Mouse (Mus musculus): ENCODE data around the gene Psmb3. TPM values are rescaled to one million over a fixed set of nuclear protein-coding genes. Genes with fewer than 3 reads are reported as not detected.

The Psmb3 gene
- total and polyA plus RNA-seq, 3 experiments: 648 to 914 TPM; not detected in 1

GRCm38 (mm10) chr11:97698741-97699611, 4.2 kb upstream of the Psmb3 start:
- peak; percentile 76 for DNase-seq (ENCODE audit: low read depth, low spot score)
- TF ChIP-seq ETS1 (IDR thresholded peaks at IDR 0.05; ENCODE audit: low read depth, low read length): 0 out of 2 replicates have a peak, but pooled peaks have one; percentile 20
- TF ChIP-seq MEF2A (IDR thresholded peaks at IDR 0.05; ENCODE audit: extremely low read depth, insufficient replicate concordance, low read depth, low read length, poor library complexity, severe bottlenecking): no peak
- peak; percentile 71 for TF ChIP-seq MXI1 (IDR thresholded peaks at IDR 0.05; ENCODE audit: low read depth, low read length)
- no peak; the same call in 1 of the 2 replicates for TF ChIP-seq CHD1 (IDR thresholded peaks at IDR 0.05; ENCODE audit: low read depth, low read length)
- TF ChIP-seq TAL1 (IDR thresholded peaks at IDR 0.05; ENCODE audit: low read length): no peak
- peak; percentile 12 for TF ChIP-seq MAZ (IDR thresholded peaks at IDR 0.05; ENCODE audit: low read depth, low read length)
- peak; percentile 20 to 27; a peak in 2 of 4 replicates for TF ChIP-seq POLR2A (IDR thresholded peaks at IDR 0.05; ENCODE audit: control insufficient read depth in 1 of 2, insufficient read depth in 1 of 2, low read depth in 1 of 2, low read length in 2 of 2, poor library complexity in 1 of 2)
- TF ChIP-seq ZNF384 (IDR thresholded peaks at IDR 0.05; ENCODE audit: low read depth, low read length): 0 out of 2 replicates have a peak, but pooled peaks have one; percentile 25
- TF ChIP-seq CTCF (IDR thresholded peaks at IDR 0.05 in 2 of 3, conservative IDR thresholded peaks at IDR 0.05 in 1 of 3; ENCODE audit: control insufficient read depth in 1 of 3, insufficient read depth in 1 of 3, low read depth in 2 of 3, low read length in 3 of 3, poor library complexity in 1 of 3, severe bottlenecking in 1 of 3): peak in 2 of 3 experiments; percentile 58 to 69; a peak in 5 of 6 replicates
- TF ChIP-seq GATA1 (IDR thresholded peaks at IDR 0.05; ENCODE audit: low read depth, low read length): no peak
- TF ChIP-seq ZMIZ1 (IDR thresholded peaks at IDR 0.05; ENCODE audit: low read depth, low read length): 0 out of 2 replicates have a peak, but pooled peaks have one; percentile 13
- no peak for TF ChIP-seq ELF1 (IDR thresholded peaks at IDR 0.05; ENCODE audit: low read depth, low read length)
- TF ChIP-seq MAFK (IDR thresholded peaks at IDR 0.05; ENCODE audit: borderline replicate concordance, low read depth, low read length): no peak
- peak; percentile 73; the same call in 1 of the 2 replicates for TF ChIP-seq UBTF (IDR thresholded peaks at IDR 0.05; ENCODE audit: borderline replicate concordance, insufficient read depth, low read depth, low read length)
- H3K27me3 ChIP-seq (ENCODE audit: control insufficient read depth in 1 of 2, insufficient read depth in 2 of 2, low read length in 2 of 2): no peaks in the 10 kb centered on the region
- peaks cover 15% of the 10 kb centered on the region for H3K79me2 ChIP-seq (ENCODE audit: control insufficient read depth, insufficient read depth, low read length, poor library complexity)
- H3K4me1 ChIP-seq (ENCODE audit: control insufficient read depth in 1 of 2, insufficient read depth in 2 of 2, low read length in 2 of 2): peaks cover 0 to 14% of the 10 kb centered on the region in 2 experiments; a peak in 3 of 4 replicates
- H3K9me3 ChIP-seq (replicated peaks; ENCODE audit: insufficient read depth, low read length): no peaks in the 10 kb centered on the region
- no peaks in the 10 kb centered on the region; a peak in 1 of 4 replicates for H3K36me3 ChIP-seq (ENCODE audit: control insufficient read depth in 1 of 2, insufficient read depth in 2 of 2, low read length in 2 of 2)
- H3K27ac ChIP-seq (ENCODE audit: control insufficient read depth, low read depth, low read length): no peak overlapping the region; the same call in 1 of the 2 replicates
- peak overlapping the region; percentile 73 to 89 for H3K4me3 ChIP-seq (ENCODE audit: control insufficient read depth in 1 of 2, insufficient read depth in 1 of 2, low read depth in 2 of 2, low read length in 2 of 2)
- H3K9ac ChIP-seq (ENCODE audit: control insufficient read depth, low read depth, low read length, poor library complexity, severe bottlenecking): peak overlapping the region; percentile 81

GRCm38 (mm10) chr11:97699626-97700002, 3.6 kb upstream of the Psmb3 start:
- Histone ChIP-seq H3K9me3 (replicated peaks; ENCODE audit: insufficient read depth, low read length) (no peaks in the 10 kb centered on the region), H3K9ac (ENCODE audit: control insufficient read depth, low read depth, low read length, poor library complexity, severe bottlenecking) (peak overlapping the region; percentile 83), H3K79me2 (ENCODE audit: control insufficient read depth, insufficient read depth, low read length, poor library complexity) (peaks cover 21% of the 10 kb centered on the region), H3K36me3 (ENCODE audit: control insufficient read depth in 1 of 2, insufficient read depth in 2 of 2, low read length in 2 of 2) (peaks cover 0 to 6% of the 10 kb centered on the region in 2 experiments; a peak in 2 of 4 replicates), H3K27ac (ENCODE audit: control insufficient read depth, low read depth, low read length) (peak overlapping the region; percentile 66), H3K27me3 (ENCODE audit: control insufficient read depth in 1 of 2, insufficient read depth in 2 of 2, low read length in 2 of 2) (no peaks in the 10 kb centered on the region), H3K4me3 (ENCODE audit: control insufficient read depth in 1 of 2, insufficient read depth in 1 of 2, low read depth in 2 of 2, low read length in 2 of 2) (peak overlapping the region; percentile 56 to 94), H3K4me1 (ENCODE audit: control insufficient read depth in 1 of 2, insufficient read depth in 2 of 2, low read length in 2 of 2) (peaks cover 0 to 19% of the 10 kb centered on the region in 2 experiments; a peak in 3 of 4 replicates)
- DNase-seq (ENCODE audit: low read depth, low spot score): peak; percentile 89
- TF ChIP-seq TBP (IDR thresholded peaks at IDR 0.05; ENCODE audit: low read depth, low read length) (0 out of 2 replicates have a peak, but pooled peaks have one; percentile 28), TAL1 (IDR thresholded peaks at IDR 0.05; ENCODE audit: low read length) (no peak), USF1 (IDR thresholded peaks at IDR 0.05; ENCODE audit: low read depth, low read length) (peak; percentile 94), MXI1 (IDR thresholded peaks at IDR 0.05; ENCODE audit: low read depth, low read length) (peak; percentile 7; the same call in 1 of the 2 replicates), USF2 (IDR thresholded peaks at IDR 0.05; ENCODE audit: borderline replicate concordance in 1 of 2, insufficient read depth in 1 of 2, low read depth in 1 of 2, low read length in 2 of 2) (peak in 1 of 2 experiments; percentile 82; a peak in 2 of 4 replicates), RCOR1 (IDR thresholded peaks at IDR 0.05; ENCODE audit: low read depth, low read length) (no peak), ELF1 (IDR thresholded peaks at IDR 0.05; ENCODE audit: low read depth, low read length) (no peak), HCFC1 (IDR thresholded peaks at IDR 0.05; ENCODE audit: low read depth, low read length) (peak; percentile 31; the same call in 1 of the 2 replicates)

All from MEL (cell line).